Mouse (Mus musculus) heart, postnatal 36 days (tissue): ENCODE results near the gene Vmn1r80. TPM values are rescaled to one million over a fixed set of nuclear protein-coding genes. Genes with fewer than 3 reads are reported as not detected.
"Not testable (repeated sequence)": the region's sequence is repeated elsewhere in the genome, so short reads cannot be mapped to it uniquely, and the experiment has no call there.

Experiments
- DNase-seq, 2 experiments: peaks; one replicate each; pipeline ENCODE4 v3.0.0; 2021 to 2022
- intact Hi-C: fragments of 180-260 bp; cut with DNase I; formaldehyde crosslinking; loops from one replicate; pipeline ENCODE4 v1.15.1; 2025
- total RNA-seq, 2 experiments: library from RNA; stranded (reverse); gene quantifications; 2 replicates each; pipeline ENCODE4 v1.2.3; 2021

Gene Vmn1r80
- not detected for total RNA-seq

DNA sequence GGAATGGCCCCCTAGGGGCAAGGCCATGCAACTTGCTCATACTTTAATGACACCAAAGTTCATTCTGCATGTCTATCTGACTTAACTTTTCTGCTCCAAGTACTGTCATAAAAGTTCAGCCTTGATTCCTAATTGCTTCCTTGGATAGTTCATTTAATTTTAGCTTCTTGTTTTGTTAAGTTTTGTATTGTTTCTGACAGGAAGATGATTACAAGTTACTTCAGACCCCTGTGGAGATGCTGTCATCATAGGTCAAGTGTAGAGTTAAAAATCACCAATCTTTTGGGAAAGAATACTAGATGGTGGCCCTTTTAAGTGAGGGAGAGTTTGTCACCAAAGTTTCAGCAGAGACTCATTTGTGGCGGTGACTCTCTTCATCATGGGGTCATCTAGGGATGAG, at the start of gene Vmn1r80:
TSS of gene Vmn1r80 (plus strand) at position 301 of the 400 bp plus-strand sequence.
- no peak for DNase-seq
- intact Hi-C loops = no loop called here

DNA sequence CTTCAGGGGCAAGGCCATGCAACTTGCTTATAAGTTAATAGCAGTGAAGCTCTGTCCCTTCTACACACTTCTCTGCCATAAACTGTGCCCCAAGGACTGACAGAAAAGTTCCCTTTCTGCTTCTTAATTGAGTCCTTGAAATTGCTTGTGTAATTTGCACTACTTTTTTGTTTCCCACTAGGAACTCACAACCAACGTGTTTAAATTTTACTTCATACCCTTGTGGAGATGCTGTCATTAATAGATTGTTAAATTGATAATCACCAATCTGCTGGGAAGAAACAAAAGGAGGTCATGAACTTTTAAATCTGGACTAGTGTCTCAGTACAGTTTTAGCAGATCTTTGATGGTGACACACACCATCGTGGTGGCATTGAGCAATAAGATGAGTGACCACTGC, 39.1 kb upstream of the Vmn1r80 start, which contains the start of gene Vmn1r78:
TSS of gene Vmn1r78 (plus strand) at position 301 of the 400 bp plus-strand sequence.
- no peak for DNase-seq
- intact Hi-C loops = no loop called here

GRCm38 (mm10) chr7:12156463-12156862, 32.6 kb upstream of the Vmn1r80 start:
- DNase-seq, intact Hi-C loops: not testable (repeated sequence)

DNA sequence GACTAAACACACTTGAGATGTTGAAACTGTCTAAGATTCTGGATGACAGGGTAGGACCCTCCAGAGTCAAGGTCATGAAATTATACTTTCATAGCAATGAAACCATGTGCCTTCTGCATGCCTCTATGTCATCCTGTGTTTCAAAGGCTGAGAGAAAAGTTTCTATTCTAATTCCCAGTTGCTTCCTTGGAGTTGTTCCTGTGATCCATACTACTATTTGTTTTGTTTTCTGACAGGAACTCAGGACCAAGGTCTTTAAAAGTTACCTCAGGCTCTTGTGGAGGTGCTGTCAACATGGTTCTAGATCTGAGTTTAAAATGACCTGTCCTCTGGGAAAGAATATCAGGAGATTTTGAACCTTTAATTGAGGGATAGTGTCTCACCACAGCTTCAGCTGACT, 18.1 kb upstream of the Vmn1r80 start, which contains the start of gene Vmn1r79:
TSS of gene Vmn1r79 (plus strand) at position 301 of the 400 bp plus-strand sequence.
- intact Hi-C loops, DNase-seq: not testable (repeated sequence)

DNA sequence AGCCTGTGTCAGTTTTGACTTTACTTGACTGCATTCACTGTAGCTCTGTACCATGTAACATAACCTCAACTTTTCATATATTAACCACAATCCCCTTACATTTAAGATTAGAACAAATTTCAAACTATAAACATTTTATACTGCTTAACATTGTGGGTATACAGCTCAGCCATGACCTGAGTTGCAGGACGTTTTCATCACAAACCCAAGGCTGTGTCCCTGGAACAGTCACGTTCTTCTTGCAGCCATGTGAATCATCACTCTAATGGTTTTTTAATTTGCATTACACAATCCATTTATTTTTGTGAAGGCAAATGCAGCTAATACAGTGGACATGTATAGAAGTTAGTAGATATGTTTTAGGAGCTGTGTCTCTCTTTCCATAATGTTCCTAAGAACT, 16.2 kb upstream of the Vmn1r80 start:
- DNase-seq, intact Hi-C loops: not testable (repeated sequence)

DNA sequence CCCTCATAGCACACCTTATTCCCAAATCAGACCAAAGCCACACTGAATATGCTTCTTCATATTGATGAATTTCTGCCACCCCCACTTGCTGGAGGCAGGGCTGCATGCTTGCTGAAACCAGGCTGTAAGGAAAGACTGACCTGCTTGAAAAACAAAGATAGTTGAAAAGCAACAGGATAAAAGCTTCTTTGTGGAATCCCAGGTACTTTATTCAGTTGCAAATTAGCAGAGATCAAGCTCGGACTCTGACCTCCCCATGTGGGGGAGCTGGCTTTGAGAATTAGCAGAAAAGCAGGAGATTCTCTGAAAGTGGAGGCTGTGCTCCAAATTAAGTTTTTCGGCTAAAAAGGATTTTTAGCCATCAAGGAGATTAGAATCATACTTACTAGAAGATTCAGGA, 15.1 kb downstream of the Vmn1r80 start:
- intact Hi-C loops = no loop called here
- DNase-seq = no peak

Other genes starting within 250 kb of the Vmn1r80 start
- not detected for gene Vmn1r77, start 152.5 kb upstream of the Vmn1r80 start, total RNA-seq
- gene Vmn1r78, start 39.0 kb upstream of the Vmn1r80 start, total RNA-seq = not detected
- gene Vmn1r79, start 18.0 kb upstream of the Vmn1r80 start, total RNA-seq = not detected
- not detected for gene Vmn1r81, start 79.0 kb downstream of the Vmn1r80 start, total RNA-seq
- gene Vmn1r82, start 111.1 kb downstream of the Vmn1r80 start, total RNA-seq = not detected
- gene Vmn1r83, start 140.2 kb downstream of the Vmn1r80 start, total RNA-seq = not detected
- gene Vmn1r84, start 180.0 kb downstream of the Vmn1r80 start, total RNA-seq = not detected
- 1 to 10 TPM; 2.5 TPM for gene Zfp551, start 233.5 kb downstream of the Vmn1r80 start, total RNA-seq